Mouse (Mus musculus): ENCODE results near the gene Skap1. TPM values are rescaled to one million over a fixed set of nuclear protein-coding genes. Genes with fewer than 3 reads are reported as not detected.

Gene Skap1
- total RNA-seq, 2 experiments from 2014 or later: 1.8 to 2.0 TPM

GRCm38 (mm10) chr11:96741995-96742394 is 277.6 kb downstream of the Skap1 start:
- no peak overlapping the region for H3K4me3 ChIP-seq
- peak; percentile 26 to 31 for DNase-seq (ENCODE audit: extremely low spot score in 1 of 2, low spot score in 2 of 2)
- intact Hi-C loops (cut with DNase I): loop anchor here (5.0 kb wide), 1 partner anchor 735 kb away; the partner anchor contains the start of gene Igf2bp1
- peak overlapping the region; percentile 8; the same call in 1 of the 2 replicates for H3K27ac ChIP-seq
- no peak; the same call in 1 of the 2 replicates for TF ChIP-seq CTCF (IDR thresholded peaks at IDR 0.05)

- intact Hi-C loops (cut with DNase I): loop anchor here (5.0 kb wide), 1 partner anchor 736 kb away; the partner anchor contains the start of gene Igf2bp1
- H3K27ac ChIP-seq: no peak overlapping the region
- TF ChIP-seq CTCF (IDR thresholded peaks at IDR 0.05): no peak
- no peak overlapping the region for H3K4me3 ChIP-seq
- no peak for DNase-seq (ENCODE audit: extremely low spot score in 1 of 2, low spot score in 2 of 2)
These were observed 278.6 kb downstream of the Skap1 start for GRCm38 (mm10) chr11:96743000-96743399.

GRCm38 (mm10) chr11:96743891-96744290 is 279.5 kb downstream of the Skap1 start:
- H3K27ac ChIP-seq: no peak overlapping the region
- intact Hi-C loops (cut with DNase I): loop anchor here (5.0 kb wide), 1 partner anchor 737 kb away; the partner anchor contains the start of gene Igf2bp1

GRCm38 (mm10) chr11:96746648-96747047 is 282.3 kb downstream of the Skap1 start:
- intact Hi-C loops (cut with DNase I): no loop called here
- Histone ChIP-seq H3K4me3 (no peak overlapping the region), H3K27ac (no peak overlapping the region)
- no peak for TF ChIP-seq CTCF (IDR thresholded peaks at IDR 0.05)
- DNase-seq (ENCODE audit: extremely low spot score in 1 of 2, low spot score in 2 of 2): no peak

More at GRCm38 (mm10) chr11:96743891-96744290, 279.5 kb downstream of the Skap1 start:
- no peak for TF ChIP-seq CTCF (IDR thresholded peaks at IDR 0.05)
- no peak for DNase-seq (ENCODE audit: extremely low spot score in 1 of 2, low spot score in 2 of 2)
- no peak overlapping the region for H3K4me3 ChIP-seq

GRCm38 (mm10) chr11:96747555-96747954 is 283.2 kb downstream of the Skap1 start:
- intact Hi-C loops (cut with DNase I): no loop called here
- TF ChIP-seq CTCF (IDR thresholded peaks at IDR 0.05): no peak
- no peak for DNase-seq (ENCODE audit: extremely low spot score in 1 of 2, low spot score in 2 of 2)
- H3K27ac ChIP-seq: no peak overlapping the region
- H3K4me3 ChIP-seq: no peak overlapping the region

- intact Hi-C loops (cut with DNase I): no loop called here
- DNase-seq (ENCODE audit: extremely low spot score in 1 of 2, low spot score in 2 of 2): no peak
- Histone ChIP-seq H3K27ac (no peak overlapping the region), H3K4me3 (no peak overlapping the region)
- no peak; the same call in 1 of the 2 replicates for TF ChIP-seq CTCF (IDR thresholded peaks at IDR 0.05)
These were observed 290.9 kb downstream of the Skap1 start for GRCm38 (mm10) chr11:96755298-96755697.

- Histone ChIP-seq H3K27ac (no peak overlapping the region), H3K4me3 (no peak overlapping the region)
- no peak for DNase-seq (ENCODE audit: extremely low spot score in 1 of 2, low spot score in 2 of 2)
- no peak for TF ChIP-seq CTCF (IDR thresholded peaks at IDR 0.05)
- intact Hi-C loops (cut with DNase I): no loop called here
These were observed 293.0 kb downstream of the Skap1 start for GRCm38 (mm10) chr11:96757421-96757820.

GRCm38 (mm10) chr11:96758402-96758801 is 294.0 kb downstream of the Skap1 start:
- H3K4me3 ChIP-seq: no peak overlapping the region
- intact Hi-C loops (cut with DNase I): no loop called here
- no peak for TF ChIP-seq CTCF (IDR thresholded peaks at IDR 0.05)
- DNase-seq (ENCODE audit: extremely low spot score in 1 of 2, low spot score in 2 of 2): no peak
- no peak overlapping the region for H3K27ac ChIP-seq

GRCm38 (mm10) chr11:96760042-96760441 is 295.6 kb downstream of the Skap1 start:
- intact Hi-C loops (cut with DNase I): loop anchor here (1.0 to 2.0 kb wide), 2 partner anchors 17 to 102 kb away; partner anchors contain the start of gene Snx11
- no peak overlapping the region for H3K27ac ChIP-seq
- H3K4me3 ChIP-seq: no peak overlapping the region
- no peak for DNase-seq (ENCODE audit: extremely low spot score in 1 of 2, low spot score in 2 of 2)
- TF ChIP-seq CTCF (IDR thresholded peaks at IDR 0.05): peak; percentile 81

- no peak for TF ChIP-seq CTCF (IDR thresholded peaks at IDR 0.05)
- peak in 1 of 2 experiments; percentile 43 for DNase-seq (ENCODE audit: extremely low spot score in 1 of 2, low spot score in 2 of 2)
These were observed 297.6 kb downstream of the Skap1 start for GRCm38 (mm10) chr11:96761984-96762383.

GRCm38 (mm10) chr11:96762742-96763470 is 298.5 kb downstream of the Skap1 start:
- intact Hi-C loops (cut with DNase I): no loop called here
- DNase-seq (ENCODE audit: extremely low spot score in 1 of 2, low spot score in 2 of 2): peak in 1 of 2 experiments; percentile 16
- H3K4me3 ChIP-seq: no peak overlapping the region
- H3K27ac ChIP-seq: no peak overlapping the region; the same call in 1 of the 2 replicates
- no peak; the same call in 1 of the 2 replicates for TF ChIP-seq CTCF (IDR thresholded peaks at IDR 0.05)

More at GRCm38 (mm10) chr11:96761984-96762383, 297.6 kb downstream of the Skap1 start:
- no peak overlapping the region for H3K4me3 ChIP-seq
- no peak overlapping the region for H3K27ac ChIP-seq
- intact Hi-C loops (cut with DNase I): loop anchor here (2.0 kb wide), 1 partner anchor 15 kb away; the partner anchor contains the start of gene Snx11

Data from left cerebral cortex, adult 2 months (tissue).